Mouse (Mus musculus) midbrain, embryonic 10.5 days (tissue): ENCODE results near the gene Gm15319. TPM values are rescaled to one million over a fixed set of nuclear protein-coding genes. Genes with fewer than 3 reads are reported as not detected.
"Not testable (repeated sequence)": the region's sequence is repeated elsewhere in the genome, so short reads cannot be mapped to it uniquely, and the experiment has no call there.

Source experiments
- DNase-seq: peaks from one replicate; pipeline ENCODE4 v3.0.0-alpha.2; 2017; ENCODE audit warnings: low spot score
- H3K27ac ChIP-seq: fragments of 300-500 bp; sonication (generic); replicated peaks from 2 replicates; pipeline ENCODE4 v1.5.1; 2016; ENCODE audit warnings: mild to moderate bottlenecking
- H3K27me3 ChIP-seq: fragments of 300-500 bp; sonication (generic); 2 replicates; pipeline ENCODE4 v1.6.1; 2016; ENCODE audit warnings: low read depth, mild to moderate bottlenecking; ENCODE audit not compliant: poor library complexity, severe bottlenecking
- H3K36me3 ChIP-seq: fragments of 300-500 bp; sonication (generic); 2 replicates; pipeline ENCODE4 v1.6.1; 2016; ENCODE audit warnings: mild to moderate bottlenecking, moderate library complexity
- H3K4me1 ChIP-seq: fragments of 300-500 bp; sonication (generic); 2 replicates; pipeline ENCODE4 v1.6.1; 2016
- H3K4me3 ChIP-seq: fragments of 300-500 bp; sonication (generic); 2 replicates; pipeline ENCODE4 v1.5.1; 2016; ENCODE audit warnings: mild to moderate bottlenecking, moderate library complexity
- H3K9me3 ChIP-seq: fragments of 300-500 bp; sonication (generic); replicated peaks from 2 replicates; pipeline ENCODE4 v1.6.1; 2016; ENCODE audit warnings: mild to moderate bottlenecking
- WGBS: fragments of 180-500 bp; shearing (Covaris S2); methylation state at CpG from one replicate; pipeline ENCODE4 v1.1.7; 2016; 5-methylcytosine and 5-hydroxymethylcytosine counted together
- polyA plus RNA-seq: library from polyadenylated mRNA; unstranded; fragments of >200 nt; fragmentation: Nextera tagmentation; extraction: Ambion mirVana; gene quantifications from 2 replicates; pipeline ENCODE4 v1.2.1, GENCODE M21; 2016

Gene Gm15319
- polyA plus RNA-seq, 1 experiment from 2014 or later = 0.09 TPM

GRCm38 (mm10) chr8:20379650-20380436 is 16.8 kb upstream of the Gm15319 start:
- not testable (repeated sequence) for DNase-seq

GRCm38 (mm10) chr8:20378786-20379649 is 16.0 kb upstream of the Gm15319 start:
- H3K4me1 ChIP-seq = not testable (repeated sequence)

More at GRCm38 (mm10) chr8:20379650-20380436, 16.8 kb upstream of the Gm15319 start:
- not testable (repeated sequence) for H3K36me3 ChIP-seq, H3K27me3 ChIP-seq, H3K4me1 ChIP-seq, H3K27ac ChIP-seq, H3K4me3 ChIP-seq
- H3K9me3 ChIP-seq = 0 out of 2 replicates have a peak, but pooled peaks cover 12% of the 10 kb centered on the region
- WGBS = 100% methylated on average over 1 of the region's 4 CpGs

GRCm38 (mm10) chr8:20378353-20378752 is 15.3 kb upstream of the Gm15319 start:
- 86% methylated on average over 6 of the region's 8 CpGs for WGBS

More at GRCm38 (mm10) chr8:20378786-20379649, 16.0 kb upstream of the Gm15319 start:
- H3K27ac ChIP-seq, H3K4me3 ChIP-seq, H3K36me3 ChIP-seq, DNase-seq, H3K27me3 ChIP-seq, H3K9me3 ChIP-seq: not testable (repeated sequence)
- 83% methylated on average over 4 of the region's 8 CpGs for WGBS

GRCm38 (mm10) chr8:20375698-20376097 is 12.7 kb upstream of the Gm15319 start:
- H3K27ac ChIP-seq, H3K27me3 ChIP-seq, H3K9me3 ChIP-seq, H3K4me1 ChIP-seq, H3K4me3 ChIP-seq, H3K36me3 ChIP-seq, DNase-seq: not testable (repeated sequence)
- WGBS = no CpG with 5 or more reads among the region's 3 CpGs

More at GRCm38 (mm10) chr8:20378353-20378752, 15.3 kb upstream of the Gm15319 start:
- not testable (repeated sequence) for H3K36me3 ChIP-seq, H3K4me1 ChIP-seq, H3K9me3 ChIP-seq, H3K27me3 ChIP-seq, H3K4me3 ChIP-seq, H3K27ac ChIP-seq, DNase-seq

- 84% methylated on average over 5 of the region's 5 CpGs for WGBS
- not testable (repeated sequence) for H3K4me3 ChIP-seq, H3K27me3 ChIP-seq, H3K36me3 ChIP-seq, H3K9me3 ChIP-seq, H3K27ac ChIP-seq, DNase-seq, H3K4me1 ChIP-seq
Measured at GRCm38 (mm10) chr8:20356386-20356785, 6.6 kb downstream of the Gm15319 start.

- H3K9me3 ChIP-seq, H3K27me3 ChIP-seq, H3K4me1 ChIP-seq, H3K36me3 ChIP-seq, H3K4me3 ChIP-seq, H3K27ac ChIP-seq, DNase-seq: not testable (repeated sequence)
- WGBS = 94% methylated on average over 2 of the region's 3 CpGs
Measured at GRCm38 (mm10) chr8:20353579-20353978, 9.4 kb downstream of the Gm15319 start.

- H3K4me3 ChIP-seq, H3K4me1 ChIP-seq, H3K27ac ChIP-seq, H3K9me3 ChIP-seq, H3K27me3 ChIP-seq, DNase-seq, H3K36me3 ChIP-seq: not testable (repeated sequence)
- 92% methylated on average over 5 of the region's 6 CpGs for WGBS
Measured at GRCm38 (mm10) chr8:20302759-20303158, 60.3 kb downstream of the Gm15319 start.

GRCm38 (mm10) chr8:20300042-20300441 is 63.0 kb downstream of the Gm15319 start:
- 81% methylated on average over 4 of the region's 4 CpGs for WGBS
- DNase-seq = not testable (repeated sequence)

GRCm38 (mm10) chr8:20297939-20298505 is 65.0 kb downstream of the Gm15319 start:
- not testable (repeated sequence) for H3K27ac ChIP-seq, H3K9me3 ChIP-seq, H3K4me1 ChIP-seq, H3K27me3 ChIP-seq, H3K4me3 ChIP-seq, H3K36me3 ChIP-seq, DNase-seq
- WGBS = 80% methylated on average over 12 of the region's 13 CpGs

More at GRCm38 (mm10) chr8:20300042-20300441, 63.0 kb downstream of the Gm15319 start:
- not testable (repeated sequence) for H3K4me1 ChIP-seq, H3K4me3 ChIP-seq, H3K27ac ChIP-seq, H3K9me3 ChIP-seq, H3K36me3 ChIP-seq, H3K27me3 ChIP-seq

GRCm38 (mm10) chr8:20296803-20297702 is 66.0 kb downstream of the Gm15319 start:
- Histone ChIP-seq H3K4me3 (peak overlapping the region; percentile 60), H3K27ac (peak overlapping the region; percentile 89)
- WGBS = 15% methylated on average over 70 of the region's 73 CpGs
- not testable (repeated sequence) for H3K4me1 ChIP-seq, H3K36me3 ChIP-seq, H3K27me3 ChIP-seq, H3K9me3 ChIP-seq
- DNase-seq = peak; percentile 74

- H3K9me3 ChIP-seq, H3K4me3 ChIP-seq, H3K27me3 ChIP-seq, H3K27ac ChIP-seq, DNase-seq, H3K36me3 ChIP-seq, H3K4me1 ChIP-seq: not testable (repeated sequence)
- 88% methylated on average over 3 of the region's 4 CpGs for WGBS
Measured at GRCm38 (mm10) chr8:20295881-20296280, 67.1 kb downstream of the Gm15319 start.

- WGBS = 89% methylated on average over 4 of the region's 4 CpGs
- not testable (repeated sequence) for H3K27me3 ChIP-seq
Measured at GRCm38 (mm10) chr8:20294826-20295225, 68.2 kb downstream of the Gm15319 start.

More at GRCm38 (mm10) chr8:20294826-20295225, 68.2 kb downstream of the Gm15319 start:
- H3K4me3 ChIP-seq, H3K36me3 ChIP-seq, H3K4me1 ChIP-seq, DNase-seq, H3K9me3 ChIP-seq, H3K27ac ChIP-seq: not testable (repeated sequence)
